Mouse (Mus musculus): Measurements from ENCODE around the gene H1f0.

H1f0 gene

GRCm38 (mm10) chr15:79028237-79028738 lies at the start of gene H1f0:
Gene H1f0 (plus strand): TSS chr15:79028450.
- peak; percentile 99 for DNase-seq (ENCODE audit: extremely low spot score, low spot score)

- DNase-seq (ENCODE audit: extremely low spot score, low spot score), result peak; percentile 37
Measured at GRCm38 (mm10) chr15:78978875-78979274, 49.4 kb upstream of the H1f0 start.

GRCm38 (mm10) chr15:78980084-78980483 lies 48.2 kb upstream of the H1f0 start:
- DNase-seq (ENCODE audit: extremely low spot score, low spot score), result no peak

GRCm38 (mm10) chr15:78982658-78983435 lies 45.4 kb upstream of the H1f0 start:
- peak; percentile 88 for DNase-seq (ENCODE audit: extremely low spot score, low spot score)

- peak; percentile 57 for DNase-seq (ENCODE audit: extremely low spot score, low spot score)
Measured at GRCm38 (mm10) chr15:78983436-78984285, 44.6 kb upstream of the H1f0 start.

GRCm38 (mm10) chr15:78984286-78984778 lies 43.9 kb upstream of the H1f0 start:
- DNase-seq (ENCODE audit: extremely low spot score, low spot score), result no peak

- DNase-seq (ENCODE audit: extremely low spot score, low spot score), result no peak
Measured at GRCm38 (mm10) chr15:78986536-78987220, 41.6 kb upstream of the H1f0 start.

GRCm38 (mm10) chr15:78988499-78988971 lies 39.7 kb upstream of the H1f0 start:
- no peak for DNase-seq (ENCODE audit: extremely low spot score, low spot score)

- no peak for DNase-seq (ENCODE audit: extremely low spot score, low spot score)
Measured at GRCm38 (mm10) chr15:78989152-78990092, 38.8 kb upstream of the H1f0 start.

- DNase-seq (ENCODE audit: extremely low spot score, low spot score), result no peak
Measured at GRCm38 (mm10) chr15:78990093-78990463, 38.2 kb upstream of the H1f0 start.

- no peak for DNase-seq (ENCODE audit: extremely low spot score, low spot score)
Measured at GRCm38 (mm10) chr15:78990970-78991525, 37.2 kb upstream of the H1f0 start.

GRCm38 (mm10) chr15:78992235-78992634 lies 36.0 kb upstream of the H1f0 start:
- DNase-seq (ENCODE audit: extremely low spot score, low spot score), result no peak

GRCm38 (mm10) chr15:78992925-78993324 lies 35.3 kb upstream of the H1f0 start:
- no peak for DNase-seq (ENCODE audit: extremely low spot score, low spot score)

GRCm38 (mm10) chr15:78995916-78996315 lies 32.3 kb upstream of the H1f0 start:
- DNase-seq (ENCODE audit: extremely low spot score, low spot score), result no peak

- DNase-seq (ENCODE audit: extremely low spot score, low spot score), result no peak
Measured at GRCm38 (mm10) chr15:78996663-78997062, 31.6 kb upstream of the H1f0 start.

GRCm38 (mm10) chr15:78998348-78998747 lies 29.9 kb upstream of the H1f0 start:
- DNase-seq (ENCODE audit: extremely low spot score, low spot score), result no peak

- no peak for DNase-seq (ENCODE audit: extremely low spot score, low spot score)
Measured at GRCm38 (mm10) chr15:78999586-78999985, 28.7 kb upstream of the H1f0 start.

- no peak for DNase-seq (ENCODE audit: extremely low spot score, low spot score)
Measured at GRCm38 (mm10) chr15:79000357-79000791, 27.9 kb upstream of the H1f0 start.

GRCm38 (mm10) chr15:79001559-79001958 lies 26.7 kb upstream of the H1f0 start:
- no peak for DNase-seq (ENCODE audit: extremely low spot score, low spot score)

GRCm38 (mm10) chr15:79002036-79002435 lies 26.2 kb upstream of the H1f0 start:
- DNase-seq (ENCODE audit: extremely low spot score, low spot score), result no peak
